Mouse (Mus musculus) E14TG2a.4 (cell line): ENCODE data around the gene Ms4a6d.

Experiments used
- CTCF ChIP-seq: conservative IDR thresholded peaks from 2 replicates; pipeline ENCODE4 v1.5.1; 2014; ENCODE audit warnings: low read length
- POU5F1 ChIP-seq: IDR thresholded peaks from 2 replicates; pipeline ENCODE4 v1.6.1; 2014; ENCODE audit warnings: low read length, borderline replicate concordance

DNA sequence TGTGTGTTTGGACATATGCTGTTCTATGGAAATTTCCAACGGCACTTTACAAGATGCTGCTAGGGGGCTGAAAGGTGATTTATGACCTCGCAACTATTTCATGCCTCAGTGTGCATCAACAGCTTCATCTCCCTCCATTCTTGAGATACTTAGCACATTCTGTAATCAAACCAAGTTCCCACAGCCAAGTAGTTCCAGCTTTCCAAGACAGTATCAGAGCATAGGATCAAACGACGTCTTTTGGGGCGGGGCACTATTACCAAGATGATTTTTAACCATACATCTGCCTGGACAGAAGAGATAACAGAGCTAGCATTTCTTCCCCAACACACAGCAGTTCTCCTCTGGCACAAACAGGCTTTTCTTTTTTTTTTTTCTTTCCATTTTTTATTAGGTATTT lies 20.6 kb upstream of the Ms4a6d start:
- TF ChIP-seq CTCF (no peak), POU5F1 (no peak)
